Mouse (Mus musculus) WW6 (cell line): ENCODE data around the gene Proz.
A peak's percentile ranks its signal among the peaks of the same experiment; 100 is the strongest.
"Not testable (repeated sequence)": the region's sequence is repeated elsewhere in the genome, so short reads cannot be mapped to it uniquely, and the experiment has no call there.

Experiments
- DNase-seq: peaks from one replicate; pipeline ENCODE4 v3.0.0-alpha.2; 2013; ENCODE audit warnings: low read depth, low spot score

Gene Proz

DNA sequence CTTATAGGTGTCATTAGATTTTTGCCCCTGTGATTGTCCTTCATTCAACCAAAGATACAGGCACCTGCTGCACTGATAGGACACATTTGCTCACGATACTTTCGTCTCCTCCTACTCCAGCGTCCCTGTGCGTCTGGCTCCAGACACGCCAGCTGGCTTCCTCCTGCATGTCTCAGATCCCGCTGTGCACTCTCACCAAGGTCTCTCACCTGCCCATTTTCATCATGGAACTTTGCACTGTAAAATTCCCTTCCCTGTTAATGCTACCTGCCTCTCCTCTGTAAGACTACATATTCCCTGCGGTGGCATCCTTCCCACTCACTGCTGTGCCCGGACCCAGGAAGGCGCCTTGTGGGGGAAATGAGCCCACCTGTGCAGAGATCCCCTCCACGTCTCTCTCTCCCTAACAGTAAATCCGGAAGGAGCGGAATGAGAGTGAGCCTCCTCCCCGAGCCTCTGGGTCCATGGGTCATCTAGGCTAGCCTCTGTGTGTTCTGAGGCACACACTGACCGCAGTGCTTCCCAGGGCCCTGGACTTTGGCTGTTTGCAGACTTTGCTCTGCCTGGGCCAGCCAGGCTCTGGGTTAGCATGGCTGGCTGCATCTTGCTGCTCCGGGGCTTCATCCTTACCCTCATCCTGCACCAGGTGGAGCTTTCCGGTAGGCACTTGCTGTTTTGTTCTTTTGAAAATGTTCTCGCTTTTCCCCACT, at the start of gene Proz:
Gene Proz (plus strand): TSS at position 474 of the 710 bp plus-strand sequence.
- DNase-seq: no peak

DNA sequence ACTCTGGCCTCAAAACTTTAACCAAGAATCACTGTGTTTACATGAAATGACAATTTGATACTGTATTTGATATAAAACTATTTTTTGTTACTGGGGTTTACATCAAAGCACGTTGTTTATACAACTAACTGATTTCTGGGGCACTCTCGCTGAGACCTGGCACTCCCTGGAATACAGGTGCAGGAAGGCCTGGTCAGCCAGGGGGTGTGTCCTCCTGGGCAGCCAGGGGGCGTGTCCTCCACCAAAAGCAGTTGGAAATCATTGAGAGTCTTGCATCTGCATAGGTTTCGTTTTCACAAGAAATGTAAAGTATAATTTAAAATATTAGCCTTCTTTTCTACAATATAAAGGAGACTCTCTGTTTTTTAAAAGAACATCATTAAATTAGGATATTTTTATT, 41.2 kb upstream of the Proz start:
- no peak for DNase-seq

DNA sequence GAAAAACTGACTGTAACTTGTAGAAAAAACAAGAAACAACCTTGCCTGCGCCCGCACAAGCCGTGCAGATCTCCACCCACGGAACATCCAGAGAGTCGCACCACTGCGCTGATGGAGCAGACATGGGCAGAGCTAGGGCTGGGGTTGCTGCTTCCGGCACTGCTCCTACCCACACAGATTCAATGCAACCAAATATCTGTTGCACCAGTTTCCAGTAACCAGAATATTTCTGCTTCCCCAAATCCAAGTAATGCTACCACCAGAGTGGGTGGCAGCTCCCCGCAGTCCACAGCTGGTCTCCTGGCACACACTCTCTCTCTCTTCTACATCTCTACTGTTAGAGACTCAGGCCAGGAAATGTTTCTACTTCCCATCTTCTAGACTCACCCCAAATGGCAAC, 38.9 kb upstream of the Proz start:
- no peak for DNase-seq

DNA sequence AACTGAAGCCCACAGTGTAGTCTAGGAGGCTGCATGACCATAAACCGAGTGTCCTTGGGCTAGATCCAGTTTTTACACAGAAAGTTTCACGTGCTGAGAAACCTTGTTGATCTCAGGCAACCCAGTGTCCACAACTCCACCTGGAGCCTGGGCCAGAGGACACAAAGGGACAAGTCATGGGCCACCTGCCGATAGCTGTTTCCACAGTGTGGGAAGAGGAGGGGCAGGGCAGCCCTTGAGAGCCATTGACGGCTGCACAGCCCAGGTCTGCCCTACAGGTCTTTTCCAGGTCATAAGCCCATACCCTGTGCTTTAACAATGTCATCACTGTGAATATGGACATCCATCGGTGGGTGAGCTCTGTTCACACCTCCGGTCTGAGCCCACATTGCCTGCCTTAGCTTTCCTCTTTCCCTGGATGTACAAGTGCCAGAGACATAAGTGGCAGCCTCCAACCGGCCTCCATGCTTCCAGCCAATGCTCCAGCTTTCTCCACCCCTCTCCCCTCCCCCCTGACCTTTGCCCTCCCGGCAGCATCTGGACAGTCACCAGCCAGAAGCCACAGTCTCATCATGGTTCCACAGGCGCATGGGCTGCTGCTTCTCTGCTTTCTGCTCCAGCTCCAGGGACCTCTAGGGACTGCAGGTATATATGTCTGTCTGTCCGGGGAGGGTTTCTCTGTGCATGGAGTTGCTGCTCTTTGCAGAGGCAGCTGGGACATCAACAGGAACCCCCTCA, 35.1 kb upstream of the Proz start, which contains the start of gene F7:
Gene F7 (plus strand): TSS at position 548 of the 738 bp plus-strand sequence.
- DNase-seq: no peak

DNA sequence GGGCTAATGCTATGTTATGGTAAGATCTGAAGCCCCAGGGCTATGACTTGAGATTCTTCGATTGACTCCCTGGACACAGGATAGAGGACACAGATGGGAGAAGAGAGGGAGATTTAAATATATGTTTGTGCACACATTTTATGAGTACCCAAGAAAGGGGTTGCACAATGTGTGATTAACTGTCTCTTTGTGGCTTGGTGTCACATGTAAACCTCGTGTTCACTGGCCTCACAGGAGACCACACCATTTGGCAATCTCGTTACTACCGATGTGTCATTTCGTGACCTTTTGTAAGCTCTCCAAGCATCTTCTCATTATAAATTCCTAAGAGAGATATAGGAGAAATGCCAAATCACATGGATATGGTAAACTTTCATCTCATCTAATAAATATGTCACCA, 33.1 kb upstream of the Proz start:
- no peak for DNase-seq

DNA sequence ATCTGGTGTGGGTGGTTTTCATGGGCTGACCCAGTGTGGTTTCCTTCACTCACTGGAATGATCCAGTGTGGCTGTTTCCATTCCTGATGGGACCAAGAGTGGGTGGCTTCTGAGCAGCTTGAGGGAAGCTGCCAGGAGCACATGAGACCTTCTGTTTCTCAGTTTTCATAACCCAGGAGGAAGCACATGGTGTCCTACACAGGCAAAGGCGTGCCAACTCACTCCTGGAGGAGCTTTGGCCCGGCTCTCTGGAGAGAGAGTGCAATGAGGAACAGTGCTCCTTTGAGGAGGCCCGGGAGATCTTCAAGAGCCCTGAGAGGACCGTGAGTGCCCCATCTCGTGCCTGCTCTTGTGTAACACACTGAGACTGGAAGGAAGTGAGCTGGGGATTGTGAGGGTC, 32.2 kb upstream of the Proz start:
- no peak for DNase-seq

DNA sequence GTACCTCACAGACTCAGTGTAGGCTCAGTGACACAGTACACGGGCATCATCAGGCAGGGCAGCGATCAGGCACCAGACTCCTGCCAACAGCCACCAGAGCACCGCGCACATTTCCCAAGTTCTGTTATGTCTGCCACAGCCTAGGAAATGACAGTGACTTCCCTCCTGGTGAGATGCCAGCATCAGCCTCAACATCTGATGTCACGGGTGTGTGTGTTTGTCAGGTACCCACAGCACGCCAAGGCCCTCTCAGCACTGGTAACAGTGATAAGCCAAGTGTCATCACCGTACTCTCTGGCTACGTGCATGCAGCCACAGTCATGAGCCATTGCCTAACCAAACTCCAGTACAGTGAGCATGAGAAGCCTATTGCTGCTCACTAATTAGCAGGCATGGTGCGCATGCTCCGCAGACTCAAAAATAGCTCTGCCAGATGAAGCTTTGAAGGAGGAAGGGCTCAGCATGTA, 24.3 kb upstream of the Proz start:
- DNase-seq: no peak

DNA sequence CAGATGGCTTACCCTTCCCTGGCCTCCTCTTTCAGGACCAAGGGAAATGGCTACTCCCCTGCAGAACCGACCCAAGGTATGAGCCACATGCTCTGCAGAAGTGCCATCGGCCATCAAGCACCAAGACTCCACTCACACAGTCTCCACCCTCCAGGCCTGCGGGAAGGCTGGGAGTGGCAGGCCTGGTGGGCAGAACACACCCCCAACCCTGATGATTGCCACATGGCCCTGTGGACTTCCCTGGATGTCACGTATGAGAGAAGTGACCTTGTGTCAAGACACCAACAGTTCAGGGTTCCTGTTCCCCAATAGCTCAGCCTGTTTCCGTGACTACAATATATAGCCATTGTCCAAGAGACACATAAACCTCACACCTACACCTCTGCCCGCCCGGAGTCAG, 23.7 kb upstream of the Proz start, which contains the start of gene F10:
Gene F10 (plus strand): TSS at position 294 of the 400 bp plus-strand sequence.
- DNase-seq: no peak

DNA sequence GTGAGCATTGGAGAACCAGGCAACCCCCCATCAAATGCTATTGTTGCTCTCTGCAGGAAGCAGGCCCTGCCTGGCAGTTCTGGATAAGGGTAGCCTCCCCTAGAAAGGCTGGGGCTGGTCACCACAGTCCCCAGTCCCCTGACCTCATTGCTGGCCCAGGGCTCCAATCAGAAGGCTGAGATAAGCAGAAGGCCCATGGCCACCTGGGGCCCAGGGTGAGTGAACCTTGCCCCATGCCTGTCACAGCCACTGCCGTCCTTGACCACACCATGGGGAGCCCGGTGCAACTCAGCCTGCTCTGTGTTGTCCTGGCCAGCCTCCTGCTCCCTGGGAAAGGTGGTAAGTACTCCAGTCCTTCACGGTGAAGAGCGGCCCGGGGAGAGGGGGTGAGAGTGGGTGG, 23.1 kb upstream of the Proz start:
- DNase-seq: no peak

DNA sequence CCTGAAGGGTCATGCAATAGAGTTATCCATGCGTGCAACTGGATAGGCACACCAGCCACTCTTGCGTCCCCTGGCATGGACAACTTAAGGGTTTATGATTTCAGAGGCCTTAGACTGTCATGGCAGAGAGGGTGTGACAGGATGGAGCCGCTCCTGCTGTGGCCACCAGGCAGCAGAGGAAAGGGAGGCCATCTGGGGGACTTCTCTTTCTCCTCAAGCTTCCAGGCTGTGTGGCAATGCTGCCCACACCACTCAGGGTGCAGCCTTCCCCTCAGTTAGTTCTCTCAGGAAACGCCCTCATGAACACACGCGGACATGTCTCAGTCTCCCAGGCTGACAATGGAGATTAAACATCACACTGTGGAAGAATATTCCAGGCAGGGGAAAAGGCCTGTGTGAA, 21.7 kb upstream of the Proz start:
- no peak for DNase-seq

DNA sequence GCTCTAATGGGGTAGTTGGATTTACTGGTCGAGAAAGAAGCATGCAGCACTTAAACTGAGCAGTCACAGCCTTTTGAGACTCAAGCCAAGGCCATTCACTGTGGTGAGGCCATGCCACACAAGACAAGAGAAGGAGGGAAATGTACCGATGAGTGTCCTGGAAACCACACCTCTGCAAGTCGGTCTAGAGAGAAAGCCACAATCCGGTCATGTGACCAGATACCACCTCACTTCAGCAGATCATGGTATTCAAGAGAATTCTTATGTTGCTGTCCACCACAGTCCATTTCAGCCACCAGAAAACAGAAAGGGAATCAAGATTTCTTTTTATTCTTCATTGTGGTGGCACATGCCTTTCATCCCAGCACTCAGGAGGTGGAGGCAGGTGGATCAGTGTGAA, 19.3 kb upstream of the Proz start:
- no peak for DNase-seq

DNA sequence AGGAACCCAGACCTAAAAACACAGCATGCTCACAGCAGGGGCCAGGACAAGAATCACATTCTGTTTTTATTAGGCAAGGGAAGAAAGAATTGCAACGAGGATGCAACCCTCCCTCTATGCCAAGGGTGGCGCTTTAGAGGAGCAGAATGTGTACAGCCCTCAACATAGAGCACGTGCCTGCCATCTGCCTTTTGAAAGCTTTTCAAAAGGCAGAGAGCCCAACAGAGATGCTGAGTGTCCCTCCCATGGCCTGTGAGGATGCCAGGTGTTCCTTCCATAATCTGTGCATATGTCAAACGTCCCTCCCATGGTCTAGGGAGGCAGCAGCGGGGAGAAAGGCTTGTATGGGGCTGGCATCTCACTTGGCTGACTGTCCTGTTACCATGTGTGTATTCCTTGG, 13.1 kb upstream of the Proz start:
- DNase-seq: no peak

DNA sequence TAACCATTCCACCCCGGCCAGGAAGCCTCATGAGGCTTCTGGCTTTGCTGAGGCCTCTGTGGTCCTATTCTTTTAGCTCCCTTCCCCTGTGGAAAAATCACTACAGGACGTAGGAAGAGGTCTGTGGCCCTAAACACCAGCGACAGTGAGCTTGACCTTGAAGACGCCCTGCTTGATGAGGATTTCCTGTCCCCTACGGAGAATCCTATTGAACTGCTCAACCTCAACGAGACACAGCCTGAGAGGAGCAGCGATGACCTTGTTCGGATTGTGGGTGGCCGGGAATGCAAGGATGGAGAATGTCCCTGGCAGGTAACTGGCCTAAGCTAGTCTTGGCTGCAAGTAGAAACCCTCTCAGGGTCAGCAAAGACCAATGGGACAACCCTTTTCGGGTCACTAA, 10.2 kb upstream of the Proz start:
- DNase-seq: no peak

DNA sequence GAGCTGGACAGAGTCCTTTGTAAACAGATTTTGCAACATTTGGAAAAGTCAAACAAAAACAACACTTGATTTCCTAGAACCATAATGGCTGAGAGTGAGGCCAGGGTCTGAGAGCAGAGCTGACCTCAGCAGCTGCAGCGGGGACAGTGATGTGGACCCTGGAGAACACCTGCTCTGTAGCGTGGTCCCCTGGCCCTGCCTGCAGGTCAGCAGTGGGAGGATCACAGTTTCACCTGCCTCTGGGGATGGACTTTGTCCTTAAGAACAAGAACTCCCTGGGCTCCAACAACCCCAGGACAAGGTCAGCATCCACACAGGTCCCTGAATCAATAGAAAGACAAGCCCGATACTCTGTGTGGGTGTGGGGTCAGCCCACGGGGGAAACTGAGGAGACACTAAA, 3.4 kb upstream of the Proz start:
- no peak for DNase-seq

DNA sequence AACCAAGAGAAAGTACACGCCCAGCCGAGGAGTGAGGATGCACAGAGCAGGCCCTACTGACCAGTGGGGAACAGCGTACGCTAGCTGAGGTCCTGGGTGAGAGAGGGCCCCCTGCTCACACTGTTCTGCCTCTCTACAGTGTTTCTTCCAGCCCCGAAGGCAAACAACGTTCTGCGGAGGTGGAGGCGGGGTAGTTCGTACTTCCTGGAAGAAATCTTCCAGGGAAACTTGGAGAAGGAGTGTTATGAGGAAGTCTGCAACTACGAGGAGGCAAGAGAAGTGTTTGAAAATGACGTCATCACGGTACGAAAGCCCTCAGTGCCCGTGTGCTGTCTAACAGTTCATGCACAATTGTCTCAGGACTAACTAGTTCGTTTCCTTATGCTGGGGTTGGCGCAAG, 2.4 kb downstream of the Proz start:
- DNase-seq: no peak

DNA sequence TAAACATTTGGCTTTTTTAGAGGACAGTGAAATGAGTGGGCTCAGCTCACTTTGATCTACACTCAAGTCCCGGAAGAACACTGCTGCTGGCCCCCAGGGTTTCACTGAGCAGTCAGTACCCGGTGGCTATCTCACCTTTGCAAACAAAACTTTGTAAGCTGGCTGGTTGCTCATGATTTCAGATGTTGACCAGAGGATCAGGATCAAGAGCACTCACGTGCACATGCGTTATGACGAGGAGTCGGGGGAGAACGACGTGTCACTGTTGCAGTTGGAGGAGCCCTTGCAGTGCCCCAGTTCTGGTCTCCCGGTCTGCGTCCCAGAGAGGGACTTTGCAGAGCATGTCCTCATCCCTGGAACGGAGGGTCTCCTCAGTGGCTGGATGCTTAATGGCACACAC, 12.5 kb downstream of the Proz start:
- DNase-seq: no peak

DNA sequence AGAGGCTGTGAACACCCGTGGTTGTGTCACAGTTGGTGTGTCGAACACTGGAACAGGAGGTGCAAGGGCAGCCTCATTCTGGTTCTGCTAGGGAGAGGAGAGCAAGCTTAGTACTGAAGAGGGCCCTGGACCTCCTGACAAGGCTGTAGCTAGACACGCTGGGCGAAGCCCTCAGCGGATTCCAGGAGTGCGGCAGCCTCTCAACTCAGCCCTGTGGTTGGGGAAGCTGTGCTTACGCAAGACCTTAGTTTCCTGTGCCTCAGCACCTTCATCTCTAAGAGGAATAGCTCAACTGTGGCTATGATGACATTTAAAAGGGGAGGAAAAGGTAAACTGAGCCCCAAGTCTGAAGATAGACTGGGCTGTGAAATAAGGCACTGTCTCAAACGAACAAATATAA, 14.3 kb downstream of the Proz start:
- no peak for DNase-seq

DNA sequence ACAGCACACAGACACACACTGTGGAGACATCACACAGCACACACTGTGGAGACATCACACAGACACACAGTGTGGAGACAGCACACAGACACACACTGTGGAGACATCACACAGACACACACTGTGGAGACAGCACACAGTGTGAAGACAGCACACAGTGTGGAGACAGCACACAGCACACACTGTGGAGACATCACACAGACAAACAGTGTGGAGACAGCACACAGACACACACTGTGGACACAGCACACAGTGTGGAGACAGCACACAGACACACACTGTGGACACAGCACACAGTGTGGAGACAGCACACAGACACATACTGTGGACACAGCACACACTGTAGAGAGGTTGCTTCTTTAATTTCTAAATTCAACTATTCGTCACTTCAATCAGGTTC, 14.9 kb downstream of the Proz start:
- not testable (repeated sequence) for DNase-seq

DNA sequence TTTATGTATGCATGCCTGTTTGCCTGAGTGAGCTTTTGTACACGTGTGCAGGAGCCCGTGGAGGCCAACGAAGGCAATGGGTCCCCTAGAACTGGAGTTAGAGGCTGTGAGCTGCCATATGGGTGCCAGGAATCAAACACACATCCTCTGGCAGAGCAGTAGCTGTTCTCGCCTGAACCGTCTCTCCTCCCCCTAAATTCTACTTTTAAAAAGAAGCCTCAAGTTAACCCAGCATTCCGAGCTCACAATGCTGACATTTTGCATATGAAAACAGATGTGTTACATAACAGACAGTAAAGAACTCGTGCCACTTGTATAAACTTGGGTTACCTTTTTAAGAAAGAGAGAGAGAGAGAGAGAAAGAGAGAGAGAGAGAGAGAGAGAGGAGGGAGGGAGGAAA, 16.8 kb downstream of the Proz start:
- no peak for DNase-seq

DNA sequence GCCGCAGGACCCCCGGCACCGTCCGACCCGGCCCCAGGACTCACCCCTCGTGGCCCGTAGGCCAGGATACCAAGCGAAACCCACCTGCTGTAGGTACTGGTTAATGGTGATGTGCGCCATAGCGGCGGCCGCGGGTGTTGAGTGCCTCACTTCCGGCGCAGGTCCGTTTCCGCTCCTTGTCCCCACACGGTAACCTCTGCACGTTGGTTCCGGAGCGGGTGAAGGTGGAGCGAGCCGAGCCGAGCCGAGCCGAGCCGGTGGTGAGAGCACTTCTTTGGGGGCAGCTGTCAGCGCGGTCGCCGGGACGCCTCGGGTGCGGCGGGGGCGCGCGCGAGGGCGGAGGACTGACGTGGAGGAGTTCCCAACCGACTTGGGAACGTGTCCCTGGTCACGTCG, 44.0 kb downstream of the Proz start:
- DNase-seq: peak; percentile 80

DNA sequence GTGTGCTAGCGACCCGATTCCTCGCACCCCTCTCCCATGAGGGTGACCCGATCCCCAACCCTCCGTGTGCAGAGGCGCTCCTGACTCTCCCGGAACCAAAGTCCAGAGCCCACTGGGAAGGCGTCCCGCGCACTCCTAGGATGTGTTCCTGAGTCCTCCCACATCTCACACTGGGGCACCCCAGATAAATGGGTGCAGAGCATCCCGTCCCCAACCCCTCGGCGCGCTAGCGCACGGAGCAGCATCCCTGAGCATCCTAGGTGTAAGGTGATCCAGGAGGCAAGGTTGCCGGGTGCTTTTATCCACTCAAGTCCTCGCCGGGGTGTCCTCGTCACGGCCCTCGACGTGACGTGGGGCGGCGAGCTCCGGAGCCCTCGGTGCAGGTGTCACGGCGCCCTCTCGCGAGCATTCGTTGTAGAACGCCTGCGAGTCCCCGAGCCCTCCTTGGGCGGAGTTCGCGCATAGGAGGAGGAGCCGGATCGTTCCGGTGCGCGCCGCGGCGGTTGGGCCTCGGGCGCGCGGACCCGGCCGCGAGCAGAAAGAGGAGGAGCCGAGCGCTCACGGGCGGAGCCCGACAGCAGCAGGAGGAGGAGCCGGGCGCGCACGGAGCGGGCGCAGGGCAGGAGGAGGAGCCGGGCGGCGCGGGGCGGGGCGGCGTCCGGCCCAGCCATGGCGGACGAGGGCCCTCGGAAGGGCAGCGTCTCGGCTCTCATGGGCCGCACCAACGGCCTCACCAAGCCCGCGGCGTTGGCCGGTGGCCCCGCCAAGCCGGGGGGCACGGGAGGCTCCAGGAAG, 44.6 kb downstream of the Proz start, which contains the start of the genes Pcid2 and Cul4a:
Gene Pcid2 (minus strand): TSS at position 373 of the 795 bp plus-strand sequence.
Gene Cul4a (plus strand): TSS at position 535 of the 795 bp plus-strand sequence.
- DNase-seq: peak; percentile 97

DNA sequence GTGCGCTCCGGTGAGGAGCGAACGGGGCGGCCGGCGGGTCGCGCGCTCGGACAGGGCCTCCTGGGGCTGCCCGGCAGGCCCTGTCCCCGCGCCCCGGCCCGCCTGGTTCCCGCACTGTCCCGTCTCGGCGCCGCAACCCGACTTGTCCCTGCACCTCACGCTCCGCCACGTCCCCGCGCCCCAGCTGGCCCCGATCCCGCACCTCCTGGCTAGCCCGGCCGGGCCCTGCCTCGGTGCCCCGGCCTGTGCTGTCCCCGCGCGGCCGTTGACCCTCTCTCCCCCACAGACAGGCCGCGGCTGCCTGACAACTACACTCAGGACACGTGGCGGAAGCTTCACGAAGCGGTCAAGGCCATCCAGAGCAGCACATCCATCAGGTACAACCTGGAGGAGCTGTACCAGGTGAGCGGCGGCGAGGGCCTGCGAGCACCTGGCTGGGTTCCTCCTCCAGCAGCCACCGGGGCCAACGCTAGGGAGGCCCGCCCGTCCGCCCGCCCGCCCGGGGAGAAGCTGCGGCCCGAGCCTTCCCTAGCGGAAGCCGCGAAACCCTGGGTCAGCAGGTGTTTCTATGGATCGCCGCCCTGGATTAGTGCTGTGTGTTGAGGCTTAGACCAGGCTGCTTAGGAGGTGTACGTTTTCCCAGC, 45.3 kb downstream of the Proz start:
- no peak for DNase-seq
